8 mouse cellular contexts compared by ENCODE assay signal in the genomic region with DNA sequence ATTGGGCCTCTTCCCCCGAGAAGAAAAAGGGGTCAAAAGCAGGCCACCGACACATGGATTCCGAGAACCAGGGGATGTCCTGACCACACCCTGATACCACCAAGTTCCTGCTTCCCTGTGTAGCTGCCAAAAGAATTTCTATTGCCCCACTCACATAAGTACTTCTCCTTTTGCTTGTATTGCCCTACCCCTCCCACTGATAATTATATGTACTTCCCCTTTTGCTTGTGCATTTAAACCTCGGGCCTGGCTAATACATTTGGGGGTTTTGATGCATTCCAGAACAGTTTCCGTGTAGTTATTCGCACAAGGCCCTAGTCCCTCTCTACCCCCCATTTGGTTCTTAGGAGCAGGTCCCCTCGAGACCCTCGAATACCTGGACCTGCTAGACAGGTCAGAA. TPM values are rescaled to one million over a fixed set of nuclear protein-coding genes. Genes with fewer than 3 reads are reported as not detected.
DNase-seq lines count a peak whose midpoint lies in the region; ATAC-seq lines count a peak whose summit lies in the region.

No protein-coding gene starts in this region.

- peak; percentile 82 for ATAC-seq in common myeloid progenitor, adult 5-6 weeks (replicated peaks; ENCODE audit: low read depth, poor library complexity, severe bottlenecking)
- peak; percentile 77 to 81; a peak in 3 of 4 replicates for ATAC-seq in hematopoietic stem cell, adult 5-6 weeks (replicated peaks in 1 of 2; ENCODE audit: insufficient read depth in 1 of 2, low FRiP score in 2 of 2, low TSS enrichment in 1 of 2, low read depth in 1 of 2, poor library complexity in 2 of 2, severe bottlenecking in 2 of 2)
- ATAC-seq in megakaryocyte, adult 5-6 weeks (ENCODE audit: poor library complexity, severe bottlenecking), result peak; percentile 96
- ATAC-seq in neutrophil, adult 5-6 weeks (ENCODE audit: extremely low read depth, insufficient number of reproducible peaks, low FRiP score, poor library complexity, severe bottlenecking), result peak; percentile 81

- peak; percentile 57 to 69 for DNase-seq in B cell, adult 2 months
- peak; percentile 8 for DNase-seq in R1 (ENCODE audit: low read depth, low spot score)
- DNase-seq in lung, adult 18-20 months, result peak; percentile 13 to 20
- peak; percentile 59 to 60 for DNase-seq in spleen, postnatal 36 days (ENCODE audit: low spot score in 2 of 2)

RNA-seq across cellular contexts. Expression of gene Zfp971, which starts 2.3 kb away (rescaled TPM):
- total RNA-seq in common myeloid progenitor, adult 5-6 weeks (2017), result 18.2 and 21.1 TPM in 2 replicates
- total RNA-seq in hematopoietic stem cell, adult 5-6 weeks (2017), result 33.7 and 42.2 TPM in 2 replicates
- total RNA-seq in megakaryocyte, adult 5-6 weeks (2015), result 200 and 201 TPM in 2 replicates
- total RNA-seq in megakaryocyte, adult 5-6 weeks (2017), result 107 and 108 TPM in 2 replicates
- total RNA-seq in neutrophil, adult 5-6 weeks (2017), result 95.9 and 127 TPM in 2 replicates

RNA-seq across cellular contexts. Expression of gene Zfp931, which starts 57.5 kb away (rescaled TPM):
- total RNA-seq in common myeloid progenitor, adult 5-6 weeks (2017), result 17.7 and 32.0 TPM in 2 replicates
- total RNA-seq in hematopoietic stem cell, adult 5-6 weeks (2017), result 23.8 and 27.9 TPM in 2 replicates
- total RNA-seq in megakaryocyte, adult 5-6 weeks (2015), result 8.1 and 20.8 TPM in 2 replicates
- total RNA-seq in megakaryocyte, adult 5-6 weeks (2017), result 11.4 and 14.1 TPM in 2 replicates
- 6.4 and 11.2 TPM in 2 replicates for total RNA-seq in neutrophil, adult 5-6 weeks (2017)

Comparison
In these comparisons a context has a peak if more than half of its experiments do, and no peak if none do; other contexts are left out.
1. Peak in every context shown above with its lines: DNase-seq and ATAC-seq.
2. DNase-seq: peak in every context shown above with its lines; median percentile 63 in B cell, adult 2 months; 60 in spleen, postnatal 36 days; 16 in lung, adult 18-20 months; 8 in R1.